In genomic region chr3:96551890-96552289, GRCm38 (mm10) we compare ENCODE assay signal across 16 mouse cellular contexts. TPM values are rescaled to one million over a fixed set of nuclear protein-coding genes. Genes with fewer than 3 reads are reported as not detected.
DNase-seq lines count a peak whose midpoint lies in the region; ATAC-seq lines count a peak whose summit lies in the region.
"Had no signal": no experiment of that assay in that cellular context is flagged by ENCODE, and none has a peak within 500 bp of the region (broad histone marks: within the 10 kb centered on the region; RNA-seq: fewer than 3 reads in every experiment).

No protein-coding gene starts in this region.

- DNase-seq in heart, adult 18-20 months = peak; percentile 61 to 67
- no peak for DNase-seq in heart, postnatal 25 days (ENCODE audit: low spot score)
- no peak for DNase-seq in kidney, adult 11 months
- DNase-seq in ovary, postnatal 14 days (ENCODE audit: low spot score) = no peak
- no peak for DNase-seq in thymus, adult 18-20 months

- peaks cover 27% of the 10 kb centered on the region for H3K4me1 ChIP-seq in kidney, embryonic 16.5 days (ENCODE audit: insufficient read depth, low read length)
- peaks cover 35% of the 10 kb centered on the region for H3K4me1 ChIP-seq in embryonic facial prominence, embryonic 15.5 days
- peaks cover 31% of the 10 kb centered on the region for H3K4me1 ChIP-seq in stomach, embryonic 14.5 days (ENCODE audit: control insufficient read depth, insufficient read depth, low read length)

- no peaks in the 10 kb centered on the region for H3K27me3 ChIP-seq in kidney, embryonic 16.5 days (ENCODE audit: insufficient read depth, low read length)
- H3K27me3 ChIP-seq in embryonic facial prominence, embryonic 15.5 days = no peaks in the 10 kb centered on the region
- no peaks in the 10 kb centered on the region for H3K27me3 ChIP-seq in stomach, embryonic 14.5 days (ENCODE audit: control insufficient read depth, insufficient read depth, low read length)
- H3K27me3 ChIP-seq: forebrain, embryonic 15.5 days had no signal

- 66% methylated on average over 7 of the region's 7 CpGs for WGBS in kidney, embryonic 16.5 days
- 62% methylated on average over 7 of the region's 7 CpGs for WGBS in embryonic facial prominence, embryonic 15.5 days
- WGBS in stomach, embryonic 14.5 days = 47% methylated on average over 7 of the region's 7 CpGs

- H3K9ac ChIP-seq in kidney, embryonic 16.5 days (replicated peaks; ENCODE audit: low read length) = 0 out of 2 replicates have a peak overlapping the region, but pooled peaks have one; percentile 5
- H3K9ac ChIP-seq in embryonic facial prominence, embryonic 15.5 days = no peak overlapping the region
- H3K9ac ChIP-seq in stomach, embryonic 14.5 days (replicated peaks; ENCODE audit: low read depth, low read length) = no peak overlapping the region
- H3K9ac ChIP-seq: forebrain, embryonic 15.5 days; hindbrain, embryonic 14.5 days; liver, embryonic 14.5 days had no signal

- no peak overlapping the region for H3K4me3 ChIP-seq in kidney, embryonic 16.5 days (ENCODE audit: low read length)
- no peak overlapping the region for H3K4me3 ChIP-seq in embryonic facial prominence, embryonic 15.5 days (replicated peaks)
- no peak overlapping the region for H3K4me3 ChIP-seq in stomach, embryonic 14.5 days (ENCODE audit: low read depth, low read length)
- H3K4me3 ChIP-seq: forebrain, embryonic 15.5 days; midbrain, embryonic 10.5 days had no signal

- H3K27ac ChIP-seq in kidney, embryonic 16.5 days (ENCODE audit: low read length) = no peak overlapping the region
- H3K27ac ChIP-seq in embryonic facial prominence, embryonic 15.5 days (replicated peaks) = peak overlapping the region; percentile 34; the same call in 1 of the 2 replicates
- H3K27ac ChIP-seq in stomach, embryonic 14.5 days (ENCODE audit: low read length) = 0 out of 2 replicates have a peak overlapping the region, but pooled peaks have one; percentile 39
- H3K27ac ChIP-seq: forebrain, embryonic 15.5 days; hindbrain, embryonic 14.5 days; liver, embryonic 14.5 days; midbrain, embryonic 10.5 days had no signal

- no peaks in the 10 kb centered on the region for H3K36me3 ChIP-seq in kidney, embryonic 16.5 days (ENCODE audit: insufficient read depth, low read length)
- H3K36me3 ChIP-seq in embryonic facial prominence, embryonic 15.5 days = no peaks in the 10 kb centered on the region
- H3K36me3 ChIP-seq in stomach, embryonic 14.5 days (ENCODE audit: control insufficient read depth, insufficient read depth, low read length) = no peaks in the 10 kb centered on the region
- H3K36me3 ChIP-seq: forebrain, embryonic 15.5 days; midbrain, embryonic 10.5 days had no signal

- no peak overlapping the region for H3K4me2 ChIP-seq in kidney, embryonic 16.5 days (replicated peaks; ENCODE audit: low read depth, low read length)
- no peak overlapping the region for H3K4me2 ChIP-seq in embryonic facial prominence, embryonic 15.5 days (replicated peaks)
- H3K4me2 ChIP-seq in stomach, embryonic 14.5 days (replicated peaks; ENCODE audit: low read depth, low read length) = no peak overlapping the region
- H3K4me2 ChIP-seq: forebrain, embryonic 15.5 days; hindbrain, embryonic 14.5 days had no signal

- no peak for ATAC-seq in kidney, embryonic 16.5 days (ENCODE audit: low FRiP score, low TSS enrichment)
- ATAC-seq in embryonic facial prominence, embryonic 15.5 days (ENCODE audit: insufficient number of reproducible peaks, low FRiP score, low TSS enrichment, low read depth) = no peak
- ATAC-seq in stomach, embryonic 14.5 days (ENCODE audit: insufficient number of reproducible peaks, insufficient read depth, low FRiP score, low read depth) = no peak
- ATAC-seq: forebrain, embryonic 15.5 days had no signal

- intact Hi-C loops in heart, postnatal 25 days (cut with DNase I) = loop anchor here (1.0 kb wide), 1 partner anchor 28 kb away; no protein-coding TSS in a partner anchor

- no peaks in the 10 kb centered on the region for H3K9me3 ChIP-seq in kidney, embryonic 16.5 days (ENCODE audit: low read length)
- H3K9me3 ChIP-seq in embryonic facial prominence, embryonic 15.5 days (replicated peaks) = no peaks in the 10 kb centered on the region
- no peaks in the 10 kb centered on the region for H3K9me3 ChIP-seq in stomach, embryonic 14.5 days (ENCODE audit: control insufficient read depth, low read depth, low read length)
- H3K9me3 ChIP-seq: forebrain, embryonic 15.5 days; midbrain, embryonic 10.5 days had no signal

RNA-seq across cellular contexts. Expression of gene Txnip, which starts 5.9 kb away (rescaled TPM):
- total RNA-seq in heart, adult 18-20 months (2021) = 100 to 1,000 TPM; 435 to 530 TPM
- 100 to 1,000 TPM; 341 to 607 TPM for total RNA-seq in heart, postnatal 25 days (2021)
- polyA plus RNA-seq in kidney, embryonic 16.5 days (2015; fragmentation: Nextera tagmentation; extraction: Ambion mirVana) = 191 and 197 TPM in 2 replicates
- 179 and 184 TPM in 2 replicates for polyA plus RNA-seq in embryonic facial prominence, embryonic 15.5 days (2015; fragmentation: Nextera tagmentation; extraction: Ambion mirVana)
- 155 and 168 TPM in 2 replicates for polyA plus RNA-seq in stomach, embryonic 14.5 days (2014; fragmentation: Nextera tagmentation; extraction: Ambion mirVana)

RNA-seq across cellular contexts. Expression of gene Gm16253, which starts 24.9 kb away (rescaled TPM):
- 1 to 10 TPM; 1.6 to 1.9 TPM for total RNA-seq in heart, adult 18-20 months (2021)
- total RNA-seq in heart, postnatal 25 days (2021) = 1 to 10 TPM; 1.1 to 2.1 TPM
- 1.3 TPM in 2 replicates for polyA plus RNA-seq in kidney, embryonic 16.5 days (2015; fragmentation: Nextera tagmentation; extraction: Ambion mirVana)
- polyA plus RNA-seq in embryonic facial prominence, embryonic 15.5 days (2015; fragmentation: Nextera tagmentation; extraction: Ambion mirVana) = 1.5 and 2.0 TPM in 2 replicates
- 0.69 and 1.9 TPM in 2 replicates for polyA plus RNA-seq in stomach, embryonic 14.5 days (2014; fragmentation: Nextera tagmentation; extraction: Ambion mirVana)
- total RNA-seq: adrenal gland, postnatal 25 days; common myeloid progenitor, adult 5-6 weeks; left cerebral cortex, adult 8-10 months had no signal
- polyA plus RNA-seq: large intestine, adult 2 months; liver, embryonic 14.5 days had no signal

RNA-seq across cellular contexts. Expression of gene Hfe2, which starts 26.9 kb away (rescaled TPM):
- 100 to 1,000 TPM; 279 to 290 TPM for total RNA-seq in heart, adult 18-20 months (2021)
- 100 to 1,000 TPM; 266 to 290 TPM for total RNA-seq in heart, postnatal 25 days (2021)
- polyA plus RNA-seq in kidney, embryonic 16.5 days (2015; fragmentation: Nextera tagmentation; extraction: Ambion mirVana) = 0.37 and 0.69 TPM in 2 replicates
- polyA plus RNA-seq in embryonic facial prominence, embryonic 15.5 days (2015; fragmentation: Nextera tagmentation; extraction: Ambion mirVana) = 12.4 and 16.1 TPM in 2 replicates
- 0.20 TPM in 1 of 2 replicates, not detected in the other for polyA plus RNA-seq in stomach, embryonic 14.5 days (2014; fragmentation: Nextera tagmentation; extraction: Ambion mirVana)
- total RNA-seq: adrenal gland, postnatal 25 days; common myeloid progenitor, adult 5-6 weeks had no signal

RNA-seq across cellular contexts. Expression of gene Polr3gl, which starts 42.1 kb away (rescaled TPM):
- 10 to 100 TPM; 26.7 to 30.5 TPM for total RNA-seq in heart, adult 18-20 months (2021)
- total RNA-seq in heart, postnatal 25 days (2021) = 10 to 100 TPM; 25.2 to 25.9 TPM
- polyA plus RNA-seq in kidney, embryonic 16.5 days (2015; fragmentation: Nextera tagmentation; extraction: Ambion mirVana) = 32.1 and 35.8 TPM in 2 replicates
- 43.6 and 48.5 TPM in 2 replicates for polyA plus RNA-seq in embryonic facial prominence, embryonic 15.5 days (2015; fragmentation: Nextera tagmentation; extraction: Ambion mirVana)
- 21.5 and 29.5 TPM in 2 replicates for polyA plus RNA-seq in stomach, embryonic 14.5 days (2014; fragmentation: Nextera tagmentation; extraction: Ambion mirVana)

RNA-seq across cellular contexts. Expression of gene Ankrd34a, which starts 44.5 kb away (rescaled TPM):
- 1 to 10 TPM in 1 of 2 experiments, under 1 TPM in 1; 0.59 to 1.4 TPM for total RNA-seq in heart, adult 18-20 months (2021)
- 1 to 10 TPM; 1.9 to 2.4 TPM for total RNA-seq in heart, postnatal 25 days (2021)
- polyA plus RNA-seq in kidney, embryonic 16.5 days (2015; fragmentation: Nextera tagmentation; extraction: Ambion mirVana) = 2.2 and 2.3 TPM in 2 replicates
- 2.2 and 3.0 TPM in 2 replicates for polyA plus RNA-seq in embryonic facial prominence, embryonic 15.5 days (2015; fragmentation: Nextera tagmentation; extraction: Ambion mirVana)
- polyA plus RNA-seq in stomach, embryonic 14.5 days (2014; fragmentation: Nextera tagmentation; extraction: Ambion mirVana) = 2.9 and 3.4 TPM in 2 replicates
- total RNA-seq: common myeloid progenitor, adult 5-6 weeks had no signal

Comparison
In these comparisons a context has a peak if more than half of its experiments do, and no peak if none do; other contexts are left out.
1. DNase-seq: peak in heart, adult 18-20 months (2 of 2); none in heart, postnatal 25 days (single experiment), kidney, adult 11 months (single experiment), ovary, postnatal 14 days (single experiment) and thymus, adult 18-20 months (0 of 2).